Mouse (Mus musculus) layer of hippocampus, postnatal 36 days (tissue): ENCODE measurements at regions not wholly inside any gene's neighbourhood (a gene's known extent, or its start where the extent isn't known, plus 50 kb on each side); places are given as distances from the start of the nearest gene placed in this dataset.

Source experiments
- DNase-seq, 2 experiments: peaks; one replicate each; pipeline ENCODE4 v3.0.0; 2022

GRCm38 (mm10) chr1:90268131-90268691 is 64.4 kb downstream of the Ackr3 start:
- no peak for DNase-seq

- no peak for DNase-seq
Measured at GRCm38 (mm10) chr1:90268951-90269350, 65.2 kb downstream of the Ackr3 start.

GRCm38 (mm10) chr1:90269836-90270235 is 66.1 kb downstream of the Ackr3 start:
- no peak for DNase-seq

- DNase-seq: no peak
Measured at GRCm38 (mm10) chr1:90271326-90271725, 67.5 kb downstream of the Ackr3 start.

- no peak for DNase-seq
Measured at GRCm38 (mm10) chr1:90272411-90272810, 68.6 kb downstream of the Ackr3 start.

- no peak for DNase-seq
Measured at GRCm38 (mm10) chr1:90272830-90273628, 69.2 kb downstream of the Ackr3 start.

GRCm38 (mm10) chr1:90273629-90273928 is 69.8 kb downstream of the Ackr3 start:
- no peak for DNase-seq

GRCm38 (mm10) chr1:90274968-90275651 is 71.3 kb downstream of the Ackr3 start:
- DNase-seq: no peak

GRCm38 (mm10) chr1:90275786-90276520 is 72.2 kb downstream of the Ackr3 start:
- DNase-seq: no peak

GRCm38 (mm10) chr1:90277486-90278255 is 73.9 kb downstream of the Ackr3 start:
- no peak for DNase-seq

- DNase-seq: no peak
Measured at GRCm38 (mm10) chr1:90279066-90279839, 75.5 kb downstream of the Ackr3 start.

GRCm38 (mm10) chr1:90280227-90280626 is 76.4 kb downstream of the Ackr3 start:
- no peak for DNase-seq

GRCm38 (mm10) chr1:90281255-90281654 is 77.5 kb downstream of the Ackr3 start:
- DNase-seq: no peak

GRCm38 (mm10) chr1:90281956-90282355 is 78.2 kb downstream of the Ackr3 start:
- no peak for DNase-seq

- no peak for DNase-seq
Measured at GRCm38 (mm10) chr1:90282367-90282766, 78.6 kb downstream of the Ackr3 start.

GRCm38 (mm10) chr1:90283176-90283775 is 79.5 kb downstream of the Ackr3 start:
- DNase-seq: no peak

GRCm38 (mm10) chr1:90283912-90284636 is 80.3 kb downstream of the Ackr3 start:
- DNase-seq: peak in 1 of 2 experiments; percentile 30

- DNase-seq: no peak
Measured at GRCm38 (mm10) chr1:90285318-90285717, 81.5 kb downstream of the Ackr3 start.

- DNase-seq: no peak
Measured at GRCm38 (mm10) chr1:90287251-90287650, 83.5 kb downstream of the Ackr3 start.
